Mouse (Mus musculus): ENCODE data around the gene Parl. TPM values are rescaled to one million over a fixed set of nuclear protein-coding genes. Genes with fewer than 3 reads are reported as not detected.

The Parl gene
- polyA plus RNA-seq, 1 experiment from 2014 or later: 96.6 TPM

- Histone ChIP-seq H3K27me3 (no peaks in the 10 kb centered on the region), H3K4me3 (no peak overlapping the region), H3K9me3 (peaks cover 8% of the 10 kb centered on the region; the same call in 1 of the 2 replicates), H3K9ac (no peak overlapping the region), H3K4me1 (no peaks in the 10 kb centered on the region), H3K27ac (no peak overlapping the region), H3K36me3 (peaks cover 71% of the 10 kb centered on the region), H3K4me2 (no peak overlapping the region)
- WGBS: 80% methylated on average over 4 of the region's 4 CpGs
- no peak for ATAC-seq (ENCODE audit: insufficient number of reproducible peaks, insufficient read depth, low FRiP score, low TSS enrichment, low read depth)
These were observed 21.9 kb downstream of the Parl start for GRCm38 (mm10) chr16:20280238-20280637.

GRCm38 (mm10) chr16:20279395-20279794 is 22.8 kb downstream of the Parl start:
- Histone ChIP-seq H3K9me3 (peaks cover 8% of the 10 kb centered on the region; the same call in 1 of the 2 replicates), H3K4me2 (no peak overlapping the region), H3K27me3 (no peaks in the 10 kb centered on the region), H3K36me3 (peaks cover 63% of the 10 kb centered on the region), H3K4me3 (no peak overlapping the region), H3K4me1 (no peaks in the 10 kb centered on the region), H3K27ac (no peak overlapping the region), H3K9ac (no peak overlapping the region)
- no peak for ATAC-seq (ENCODE audit: insufficient number of reproducible peaks, insufficient read depth, low FRiP score, low TSS enrichment, low read depth)
- 96% methylated on average over 5 of the region's 5 CpGs for WGBS

- H3K4me1 ChIP-seq: no peaks in the 10 kb centered on the region
- peaks cover 3% of the 10 kb centered on the region for H3K36me3 ChIP-seq
- peaks cover 6% of the 10 kb centered on the region; the same call in 1 of the 2 replicates for H3K9me3 ChIP-seq
- no peak overlapping the region for H3K4me2 ChIP-seq
- ATAC-seq (ENCODE audit: insufficient number of reproducible peaks, insufficient read depth, low FRiP score, low TSS enrichment, low read depth): no peak
- H3K4me3 ChIP-seq: no peak overlapping the region
- no peak overlapping the region for H3K9ac ChIP-seq
- H3K27me3 ChIP-seq: no peaks in the 10 kb centered on the region
- H3K27ac ChIP-seq: no peak overlapping the region
- 50% methylated on average over 3 of the region's 3 CpGs for WGBS
These were observed 29.2 kb downstream of the Parl start for GRCm38 (mm10) chr16:20272994-20273393.

- H3K9me3 ChIP-seq: no peaks in the 10 kb centered on the region
- H3K9ac ChIP-seq: no peak overlapping the region
- no peaks in the 10 kb centered on the region for H3K27me3 ChIP-seq
- no peaks in the 10 kb centered on the region for H3K36me3 ChIP-seq
- no peak for ATAC-seq (ENCODE audit: insufficient number of reproducible peaks, insufficient read depth, low FRiP score, low TSS enrichment, low read depth)
- no peak overlapping the region for H3K4me3 ChIP-seq
- H3K27ac ChIP-seq: no peak overlapping the region
- 76% methylated on average over 4 of the region's 4 CpGs for WGBS
- H3K4me2 ChIP-seq: no peak overlapping the region
- H3K4me1 ChIP-seq: no peaks in the 10 kb centered on the region
These were observed 30.8 kb downstream of the Parl start for GRCm38 (mm10) chr16:20271339-20271738.

GRCm38 (mm10) chr16:20265089-20265488 is 37.1 kb downstream of the Parl start:
- Histone ChIP-seq H3K27me3 (no peaks in the 10 kb centered on the region), H3K36me3 (no peaks in the 10 kb centered on the region), H3K9me3 (no peaks in the 10 kb centered on the region), H3K4me2 (no peak overlapping the region), H3K9ac (no peak overlapping the region), H3K4me3 (no peak overlapping the region), H3K27ac (no peak overlapping the region), H3K4me1 (no peaks in the 10 kb centered on the region)
- no peak for ATAC-seq (ENCODE audit: insufficient number of reproducible peaks, insufficient read depth, low FRiP score, low TSS enrichment, low read depth)
- WGBS: 62% methylated on average over 7 of the region's 7 CpGs

GRCm38 (mm10) chr16:20257926-20258325 is 44.3 kb downstream of the Parl start:
- no peaks in the 10 kb centered on the region for H3K4me1 ChIP-seq
- no peaks in the 10 kb centered on the region for H3K36me3 ChIP-seq
- H3K9ac ChIP-seq: no peak overlapping the region
- H3K9me3 ChIP-seq: no peaks in the 10 kb centered on the region
- WGBS: 74% methylated on average over 5 of the region's 5 CpGs
- H3K27me3 ChIP-seq: no peaks in the 10 kb centered on the region
- no peak for ATAC-seq (ENCODE audit: insufficient number of reproducible peaks, insufficient read depth, low FRiP score, low TSS enrichment, low read depth)
- H3K4me2 ChIP-seq: no peak overlapping the region
- H3K4me3 ChIP-seq: no peak overlapping the region
- no peak overlapping the region for H3K27ac ChIP-seq

GRCm38 (mm10) chr16:20248442-20249174 is 53.6 kb downstream of the Parl start:
- Histone ChIP-seq H3K4me1 (no peaks in the 10 kb centered on the region), H3K9me3 (no peaks in the 10 kb centered on the region), H3K36me3 (no peaks in the 10 kb centered on the region), H3K4me2 (no peak overlapping the region), H3K4me3 (no peak overlapping the region), H3K27ac (no peak overlapping the region), H3K27me3 (no peaks in the 10 kb centered on the region), H3K9ac (no peak overlapping the region)
- no peak for ATAC-seq (ENCODE audit: insufficient number of reproducible peaks, insufficient read depth, low FRiP score, low TSS enrichment, low read depth)
- 88% methylated on average over 9 of the region's 9 CpGs for WGBS

GRCm38 (mm10) chr16:20247103-20247502 is 55.1 kb downstream of the Parl start:
- no peaks in the 10 kb centered on the region for H3K4me1 ChIP-seq
- peaks cover 5% of the 10 kb centered on the region; the same call in 1 of the 2 replicates for H3K27me3 ChIP-seq
- ATAC-seq (ENCODE audit: insufficient number of reproducible peaks, insufficient read depth, low FRiP score, low TSS enrichment, low read depth): no peak
- H3K4me2 ChIP-seq: no peak overlapping the region
- no peaks in the 10 kb centered on the region for H3K9me3 ChIP-seq
- H3K36me3 ChIP-seq: no peaks in the 10 kb centered on the region
- H3K27ac ChIP-seq: no peak overlapping the region
- H3K9ac ChIP-seq: no peak overlapping the region
- H3K4me3 ChIP-seq: no peak overlapping the region

- H3K4me1 ChIP-seq: no peaks in the 10 kb centered on the region
- peaks cover 19% of the 10 kb centered on the region for H3K27me3 ChIP-seq
- peak within 1 kb of the TSS; percentile 74 for H3K4me3 ChIP-seq
- under 1% methylated on average over 90 of the region's 90 CpGs for WGBS
- H3K27ac ChIP-seq: no peak within 1 kb of the TSS; the same call in 1 of the 2 replicates
- H3K4me2 ChIP-seq: peak within 1 kb of the TSS; percentile 91
- H3K36me3 ChIP-seq: no peaks in the 10 kb centered on the region
- peak within 1 kb of the TSS; percentile 80 for H3K9ac ChIP-seq
- no peaks in the 10 kb centered on the region for H3K9me3 ChIP-seq
- ATAC-seq (ENCODE audit: insufficient number of reproducible peaks, insufficient read depth, low FRiP score, low TSS enrichment, low read depth): peak; percentile 71
These were observed 61.4 kb downstream of the Parl start, which contains the start of gene Map6d1 for GRCm38 (mm10) chr16:20240468-20241414. Gene Map6d1 (minus strand): TSS chr16:20241358.

GRCm38 (mm10) chr16:20238646-20239045 is 63.5 kb downstream of the Parl start:
- no peaks in the 10 kb centered on the region for H3K4me1 ChIP-seq
- ATAC-seq (ENCODE audit: insufficient number of reproducible peaks, insufficient read depth, low FRiP score, low TSS enrichment, low read depth): no peak
- no peak overlapping the region for H3K27ac ChIP-seq
- no peak overlapping the region for H3K4me3 ChIP-seq
- H3K36me3 ChIP-seq: peaks cover 13% of the 10 kb centered on the region
- H3K4me2 ChIP-seq: no peak overlapping the region
- WGBS: 69% methylated on average over 4 of the region's 4 CpGs
- no peaks in the 10 kb centered on the region for H3K9me3 ChIP-seq
- no peak overlapping the region for H3K9ac ChIP-seq
- H3K27me3 ChIP-seq: peaks cover 19% of the 10 kb centered on the region

- WGBS: 59% methylated on average over 4 of the region's 4 CpGs
- no peaks in the 10 kb centered on the region for H3K9me3 ChIP-seq
- peaks cover 22% of the 10 kb centered on the region for H3K36me3 ChIP-seq
- H3K4me1 ChIP-seq: no peaks in the 10 kb centered on the region
- H3K4me2 ChIP-seq: no peak overlapping the region
- H3K27me3 ChIP-seq: peaks cover 17% of the 10 kb centered on the region
- no peak overlapping the region for H3K4me3 ChIP-seq
- no peak overlapping the region for H3K9ac ChIP-seq
- ATAC-seq (ENCODE audit: insufficient number of reproducible peaks, insufficient read depth, low FRiP score, low TSS enrichment, low read depth): no peak
- no peak overlapping the region for H3K27ac ChIP-seq
These were observed 64.8 kb downstream of the Parl start for GRCm38 (mm10) chr16:20237426-20237825.

Data from embryonic facial prominence, embryonic 13.5 days (tissue).